Mouse (Mus musculus): ENCODE measurements at regions not wholly inside any gene's neighbourhood (a gene's known extent, or its start where the extent isn't known, plus 50 kb on each side); places are given as distances from the start of the nearest gene placed in this dataset.

DNA sequence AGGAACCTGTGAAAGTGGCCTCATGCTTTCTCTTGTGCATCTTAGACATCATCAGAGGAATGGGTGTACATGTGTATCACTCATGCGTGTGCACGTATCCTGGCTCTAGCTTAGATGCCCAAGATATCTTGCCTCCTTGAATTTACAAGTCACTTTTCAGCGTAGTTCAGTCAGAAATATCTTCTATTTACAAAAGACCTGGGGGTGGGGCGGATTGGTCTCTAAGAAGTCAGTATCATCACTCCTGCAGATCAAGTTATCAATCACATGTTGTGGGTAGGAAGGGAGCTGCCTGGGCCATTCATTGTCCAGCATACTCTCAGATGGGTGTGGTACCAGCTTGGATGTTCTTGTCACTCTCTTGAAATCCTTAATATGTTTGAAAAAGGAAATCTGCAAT is 77.0 kb upstream of the Pcdh8 start:
- Histone ChIP-seq H3K4me1 (ENCODE audit: control insufficient read depth in 2 of 2, insufficient read depth in 2 of 2, low read length in 2 of 2, poor library complexity in 1 of 2) (no peaks in the 10 kb centered on the region), H3K9ac (ENCODE audit: insufficient read depth, low read depth, low read length, poor library complexity, severe bottlenecking) (no peak overlapping the region), H3K4me3 (ENCODE audit: insufficient read depth in 1 of 2, low read depth in 1 of 2, low read length in 2 of 2, poor library complexity in 1 of 2, severe bottlenecking in 1 of 2) (no peak overlapping the region), H3K9me3 (ENCODE audit: control insufficient read depth, insufficient read depth, low read depth, low read length) (no peaks in the 10 kb centered on the region), H3K27ac (ENCODE audit: insufficient read depth, low read depth, low read length, poor library complexity, severe bottlenecking) (no peak overlapping the region), H3K36me3 (ENCODE audit: control insufficient read depth, insufficient read depth, low read length, poor library complexity, severe bottlenecking) (no peaks in the 10 kb centered on the region)
- TF ChIP-seq ZNF384 (IDR thresholded peaks at IDR 0.05; ENCODE audit: low read depth, low read length): no peak
- TF ChIP-seq HCFC1 (IDR thresholded peaks at IDR 0.05; ENCODE audit: borderline replicate concordance, insufficient read depth, low read length): no peak
- no peak for TF ChIP-seq ZC3H11A (IDR thresholded peaks at IDR 0.05; ENCODE audit: borderline replicate concordance, low read depth, low read length)
- no peak for TF ChIP-seq CHD2 (IDR thresholded peaks at IDR 0.05; ENCODE audit: low read depth, low read length)
- no peak for TF ChIP-seq MAFK (IDR thresholded peaks at IDR 0.05; ENCODE audit: insufficient read depth, low read depth, low read length)
- in situ Hi-C loops (cut with MboI; ENCODE audit: low sequenced_read_pairs in 2 of 2, unreplicated experiment in 2 of 2): no loop called here
- DNase-seq (ENCODE audit: low read depth, low spot score): no peak

- Histone ChIP-seq H3K36me3 (ENCODE audit: control insufficient read depth, insufficient read depth, low read length, poor library complexity, severe bottlenecking) (no peaks in the 10 kb centered on the region), H3K4me1 (ENCODE audit: control insufficient read depth in 2 of 2, insufficient read depth in 2 of 2, low read length in 2 of 2, poor library complexity in 1 of 2) (no peaks in the 10 kb centered on the region), H3K9ac (ENCODE audit: insufficient read depth, low read depth, low read length, poor library complexity, severe bottlenecking) (no peak overlapping the region), H3K4me3 (ENCODE audit: insufficient read depth in 1 of 2, low read depth in 1 of 2, low read length in 2 of 2, poor library complexity in 1 of 2, severe bottlenecking in 1 of 2) (no peak overlapping the region), H3K9me3 (ENCODE audit: control insufficient read depth, insufficient read depth, low read depth, low read length) (no peaks in the 10 kb centered on the region), H3K27ac (ENCODE audit: insufficient read depth, low read depth, low read length, poor library complexity, severe bottlenecking) (no peak overlapping the region)
- no peak for DNase-seq (ENCODE audit: low read depth, low spot score)
- in situ Hi-C loops (cut with MboI; ENCODE audit: low sequenced_read_pairs in 2 of 2, unreplicated experiment in 2 of 2): no loop called here
- TF ChIP-seq MAFK (IDR thresholded peaks at IDR 0.05; ENCODE audit: insufficient read depth, low read depth, low read length) (no peak), ZC3H11A (IDR thresholded peaks at IDR 0.05; ENCODE audit: borderline replicate concordance, low read depth, low read length) (no peak), HCFC1 (IDR thresholded peaks at IDR 0.05; ENCODE audit: borderline replicate concordance, insufficient read depth, low read length) (no peak), CHD2 (IDR thresholded peaks at IDR 0.05; ENCODE audit: low read depth, low read length) (no peak), ZNF384 (IDR thresholded peaks at IDR 0.05; ENCODE audit: low read depth, low read length) (no peak)
Measured at GRCm38 (mm10) chr14:79844306-79844705, 73.2 kb upstream of the Pcdh8 start.

GRCm38 (mm10) chr14:79843135-79843550 is 72.0 kb upstream of the Pcdh8 start:
- H3K9ac ChIP-seq (ENCODE audit: insufficient read depth, low read depth, low read length, poor library complexity, severe bottlenecking): no peak overlapping the region
- H3K9me3 ChIP-seq (ENCODE audit: control insufficient read depth, insufficient read depth, low read depth, low read length): no peaks in the 10 kb centered on the region
- TF ChIP-seq ZC3H11A (IDR thresholded peaks at IDR 0.05; ENCODE audit: borderline replicate concordance, low read depth, low read length) (no peak), MAFK (IDR thresholded peaks at IDR 0.05; ENCODE audit: insufficient read depth, low read depth, low read length) (no peak), CHD2 (IDR thresholded peaks at IDR 0.05; ENCODE audit: low read depth, low read length) (no peak), HCFC1 (IDR thresholded peaks at IDR 0.05; ENCODE audit: borderline replicate concordance, insufficient read depth, low read length) (no peak)
- in situ Hi-C loops (cut with MboI; ENCODE audit: low sequenced_read_pairs in 2 of 2, unreplicated experiment in 2 of 2): no loop called here
- DNase-seq (ENCODE audit: low read depth, low spot score): peak; percentile 37
- no peaks in the 10 kb centered on the region for H3K4me1 ChIP-seq (ENCODE audit: control insufficient read depth in 2 of 2, insufficient read depth in 2 of 2, low read length in 2 of 2, poor library complexity in 1 of 2)
- no peak overlapping the region; a peak in 1 of 4 replicates for H3K4me3 ChIP-seq (ENCODE audit: insufficient read depth in 1 of 2, low read depth in 1 of 2, low read length in 2 of 2, poor library complexity in 1 of 2, severe bottlenecking in 1 of 2)
- no peaks in the 10 kb centered on the region for H3K36me3 ChIP-seq (ENCODE audit: control insufficient read depth, insufficient read depth, low read length, poor library complexity, severe bottlenecking)
- no peak overlapping the region for H3K27ac ChIP-seq (ENCODE audit: insufficient read depth, low read depth, low read length, poor library complexity, severe bottlenecking)

GRCm38 (mm10) chr14:79842734-79843133 is 71.6 kb upstream of the Pcdh8 start:
- H3K27ac ChIP-seq (ENCODE audit: insufficient read depth, low read depth, low read length, poor library complexity, severe bottlenecking): no peak overlapping the region
- H3K9me3 ChIP-seq (ENCODE audit: control insufficient read depth, insufficient read depth, low read depth, low read length): no peaks in the 10 kb centered on the region
- DNase-seq (ENCODE audit: low read depth, low spot score): no peak
- H3K36me3 ChIP-seq (ENCODE audit: control insufficient read depth, insufficient read depth, low read length, poor library complexity, severe bottlenecking): no peaks in the 10 kb centered on the region
- H3K4me1 ChIP-seq (ENCODE audit: control insufficient read depth in 2 of 2, insufficient read depth in 2 of 2, low read length in 2 of 2, poor library complexity in 1 of 2): no peaks in the 10 kb centered on the region
- H3K4me3 ChIP-seq (ENCODE audit: insufficient read depth in 1 of 2, low read depth in 1 of 2, low read length in 2 of 2, poor library complexity in 1 of 2, severe bottlenecking in 1 of 2): no peak overlapping the region
- TF ChIP-seq ZNF384 (IDR thresholded peaks at IDR 0.05; ENCODE audit: low read depth, low read length) (no peak), MAFK (IDR thresholded peaks at IDR 0.05; ENCODE audit: insufficient read depth, low read depth, low read length) (no peak), CHD2 (IDR thresholded peaks at IDR 0.05; ENCODE audit: low read depth, low read length) (no peak), ZC3H11A (IDR thresholded peaks at IDR 0.05; ENCODE audit: borderline replicate concordance, low read depth, low read length) (no peak), HCFC1 (IDR thresholded peaks at IDR 0.05; ENCODE audit: borderline replicate concordance, insufficient read depth, low read length) (no peak)
- no peak overlapping the region for H3K9ac ChIP-seq (ENCODE audit: insufficient read depth, low read depth, low read length, poor library complexity, severe bottlenecking)
- in situ Hi-C loops (cut with MboI; ENCODE audit: low sequenced_read_pairs in 2 of 2, unreplicated experiment in 2 of 2): no loop called here

DNA sequence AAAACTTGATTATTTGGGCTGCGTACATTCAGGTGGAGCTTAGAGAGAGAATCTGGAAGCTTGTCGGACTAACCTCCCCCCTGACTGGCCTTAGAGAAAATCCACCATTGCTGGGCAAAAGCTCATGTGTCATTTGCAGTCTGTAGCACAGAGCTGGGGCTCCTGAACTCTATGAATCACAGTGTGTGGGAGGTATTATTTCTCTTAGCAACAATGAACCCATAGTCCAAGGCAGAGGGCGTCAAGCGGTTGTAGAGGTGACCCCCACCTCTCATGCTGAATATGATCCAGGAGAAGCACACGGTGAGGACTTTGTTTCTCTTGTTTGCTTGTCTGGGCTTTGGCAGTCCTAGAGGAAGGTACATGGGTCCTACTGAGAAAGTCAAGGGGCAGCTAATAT is 66.0 kb upstream of the Pcdh8 start:
- TF ChIP-seq ZC3H11A (IDR thresholded peaks at IDR 0.05; ENCODE audit: borderline replicate concordance, low read depth, low read length) (no peak), MAFK (IDR thresholded peaks at IDR 0.05; ENCODE audit: insufficient read depth, low read depth, low read length) (no peak), ZNF384 (IDR thresholded peaks at IDR 0.05; ENCODE audit: low read depth, low read length) (no peak), HCFC1 (IDR thresholded peaks at IDR 0.05; ENCODE audit: borderline replicate concordance, insufficient read depth, low read length) (no peak), CHD2 (IDR thresholded peaks at IDR 0.05; ENCODE audit: low read depth, low read length) (no peak)
- Histone ChIP-seq H3K27ac (ENCODE audit: insufficient read depth, low read depth, low read length, poor library complexity, severe bottlenecking) (no peak overlapping the region), H3K36me3 (ENCODE audit: control insufficient read depth, insufficient read depth, low read length, poor library complexity, severe bottlenecking) (no peaks in the 10 kb centered on the region), H3K4me3 (ENCODE audit: insufficient read depth in 1 of 2, low read depth in 1 of 2, low read length in 2 of 2, poor library complexity in 1 of 2, severe bottlenecking in 1 of 2) (no peak overlapping the region), H3K4me1 (ENCODE audit: control insufficient read depth in 2 of 2, insufficient read depth in 2 of 2, low read length in 2 of 2, poor library complexity in 1 of 2) (no peaks in the 10 kb centered on the region), H3K9ac (ENCODE audit: insufficient read depth, low read depth, low read length, poor library complexity, severe bottlenecking) (no peak overlapping the region), H3K9me3 (ENCODE audit: control insufficient read depth, insufficient read depth, low read depth, low read length) (no peaks in the 10 kb centered on the region)
- no peak for DNase-seq (ENCODE audit: low read depth, low spot score)
- in situ Hi-C loops (cut with MboI; ENCODE audit: low sequenced_read_pairs in 2 of 2, unreplicated experiment in 2 of 2): no loop called here

All from ES-E14 (cell line).